Mouse (Mus musculus): Measurements from ENCODE around the gene Agps.

The Agps gene

GRCm38 (mm10) chr2:75977752-75978368, 145.9 kb downstream of the Agps start, which contains the start of gene Ttc30a2:
TSS of gene Ttc30a2 (minus strand) at chr2:75978170.
- peak; percentile 30 to 62 for DNase-seq (ENCODE audit: inconsistent age in 2 of 2, low spot score in 1 of 2)

Measured in adrenal gland, adult (tissue).